Mouse (Mus musculus) right cerebral cortex, postnatal 14 days (tissue): ENCODE measurements around the gene Rsad2.
"Not testable (repeated sequence)": the region's sequence is repeated elsewhere in the genome, so short reads cannot be mapped to it uniquely, and the experiment has no call there.

ENCODE experiments used
- DNase-seq: peaks from one replicate; pipeline ENCODE4 v3.0.0; 2022

Rsad2 gene

GRCm38 (mm10) chr12:26456028-26456698 lies at the start of gene Rsad2:
Gene Rsad2, minus strand, starts transcription at chr12:26456452.
- DNase-seq, result peak; percentile 14

GRCm38 (mm10) chr12:26501042-26501441 lies 44.8 kb upstream of the Rsad2 start:
- DNase-seq, result no peak

DNA sequence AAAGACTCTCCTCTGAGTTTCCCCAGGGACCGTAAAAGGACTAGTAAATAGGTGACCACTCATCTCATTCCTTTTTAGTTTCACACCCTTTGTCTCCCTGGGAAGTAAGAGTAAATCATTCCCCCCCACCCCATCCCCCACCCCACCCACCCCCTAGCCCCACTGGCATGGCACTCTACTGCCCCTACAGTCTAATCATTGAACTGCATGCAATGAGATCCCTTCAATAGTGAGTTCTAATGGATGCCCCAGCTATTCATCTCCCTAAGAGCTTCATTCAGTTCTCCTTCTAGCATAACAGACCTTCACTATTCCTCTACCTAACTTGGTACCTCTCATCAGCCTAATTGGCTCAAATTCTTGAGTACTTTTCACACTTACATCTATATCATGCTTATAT lies 33.7 kb upstream of the Rsad2 start:
- DNase-seq, result no peak

GRCm38 (mm10) chr12:26488617-26489274 lies 32.5 kb upstream of the Rsad2 start:
- DNase-seq, result no peak

DNA sequence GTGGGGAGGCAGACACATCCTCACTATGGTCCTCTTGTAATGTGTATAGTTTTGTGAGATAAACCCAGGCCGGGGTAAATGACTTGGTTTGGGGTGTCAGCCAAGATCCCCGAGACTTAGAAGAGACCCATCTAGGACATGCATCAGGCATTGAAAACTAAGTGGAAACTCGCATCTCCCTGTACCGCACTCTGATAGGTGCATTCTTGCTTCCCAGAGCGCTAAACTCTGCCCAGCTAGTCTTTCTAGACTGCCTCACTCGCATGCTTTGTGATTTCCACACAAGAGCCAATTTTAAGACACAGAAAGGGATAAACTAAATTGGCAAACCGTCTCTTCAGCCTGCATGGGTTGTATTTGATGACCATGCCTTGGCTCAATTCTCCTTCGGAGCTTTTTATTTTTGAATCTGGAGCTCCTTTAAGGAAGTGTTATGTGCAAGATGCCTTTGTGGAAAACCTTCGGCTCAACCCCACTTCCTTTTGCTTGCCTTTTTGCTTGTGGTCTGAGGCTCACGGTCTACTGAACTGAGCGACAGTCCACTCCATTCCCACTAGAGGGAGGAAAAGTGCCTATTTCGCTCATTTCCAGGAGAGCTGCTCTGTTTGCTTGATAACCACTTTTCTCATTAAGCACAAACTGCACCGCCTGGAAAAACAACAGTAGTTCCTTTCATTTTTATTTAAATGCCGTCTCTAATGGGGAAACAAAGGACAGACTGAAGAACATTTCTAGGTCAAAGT lies 31.8 kb upstream of the Rsad2 start:
- DNase-seq, result peak; percentile 16

DNA sequence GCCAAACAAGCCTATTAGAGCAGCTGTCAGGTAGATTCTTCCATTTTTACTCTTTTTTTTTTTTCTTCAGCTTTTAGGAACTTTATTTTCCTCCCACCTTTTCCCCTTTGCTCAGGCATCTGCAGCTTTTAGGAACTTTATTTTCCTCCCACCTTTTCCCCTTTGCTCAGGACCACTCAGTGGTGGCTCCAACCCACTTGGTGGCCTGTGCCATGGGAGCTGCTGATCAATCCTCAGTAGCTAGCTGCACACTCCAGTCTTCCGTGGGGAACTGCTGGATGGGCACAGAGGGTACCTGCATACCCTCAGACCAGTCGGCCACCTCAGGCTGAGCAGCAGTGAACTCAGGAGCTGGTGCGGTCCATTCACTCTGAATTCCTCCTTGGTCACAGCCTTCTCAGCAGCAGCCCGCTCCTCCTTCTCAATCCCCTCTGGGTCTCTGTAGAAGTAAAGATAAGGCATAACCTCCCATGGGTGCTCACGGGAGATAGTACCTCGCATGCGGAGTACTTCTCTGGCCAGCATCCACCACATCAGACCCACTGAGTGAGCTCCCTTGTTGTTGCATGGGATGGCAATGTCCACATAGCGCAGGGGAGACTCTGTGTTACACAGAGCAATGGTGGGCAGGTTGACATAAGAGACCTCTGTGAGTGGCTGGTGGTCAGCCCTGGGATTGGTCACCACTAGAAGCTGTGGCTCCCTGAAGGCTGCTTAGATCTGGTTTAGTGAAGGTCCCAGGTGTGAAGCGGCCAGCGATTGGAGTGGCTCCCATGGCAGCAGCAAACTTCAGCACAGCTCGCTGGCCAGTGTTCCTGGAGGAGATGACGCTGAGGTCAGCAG lies 29.7 kb upstream of the Rsad2 start:
- DNase-seq, result not testable (repeated sequence)

GRCm38 (mm10) chr12:26478196-26479004 lies 22.1 kb upstream of the Rsad2 start:
- DNase-seq, result no peak

- no peak for DNase-seq
These were observed 20.9 kb upstream of the Rsad2 start for GRCm38 (mm10) chr12:26477198-26477597.

- no peak for DNase-seq
These were observed 17.5 kb upstream of the Rsad2 start for GRCm38 (mm10) chr12:26473746-26474145.

DNA sequence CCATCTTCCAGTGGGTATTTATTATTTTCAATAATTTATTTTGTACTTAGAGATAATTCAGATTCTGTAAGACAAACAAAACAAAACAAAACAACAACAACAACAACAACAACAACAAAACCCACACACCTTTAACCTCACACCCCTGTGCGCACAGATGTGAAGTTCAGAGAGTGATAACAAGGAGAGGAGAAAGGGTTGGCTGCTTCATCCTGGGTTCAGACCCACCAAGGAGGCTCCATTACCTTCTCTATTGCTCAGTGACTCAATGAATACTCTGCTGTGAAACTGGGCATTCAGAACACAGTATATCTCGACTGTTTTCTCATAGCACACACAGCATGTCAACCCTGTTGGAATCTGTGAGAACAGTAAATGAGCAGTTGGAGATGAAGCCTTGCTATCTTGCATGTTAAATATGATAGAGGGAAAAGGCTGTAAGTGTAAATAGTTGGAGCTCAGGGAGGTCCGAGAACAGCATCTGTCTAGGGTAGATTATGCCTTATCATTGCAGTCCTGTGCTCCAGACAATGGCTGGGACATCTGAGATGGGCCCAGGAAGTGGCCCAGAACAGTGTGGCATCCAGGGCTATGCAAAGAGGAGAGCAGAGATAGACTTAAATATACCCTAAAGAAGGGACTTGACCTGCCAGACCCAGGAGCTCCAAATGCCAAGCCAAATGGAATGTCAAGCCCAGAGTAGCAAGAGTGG lies 16.7 kb upstream of the Rsad2 start:
- DNase-seq, result no peak

DNA sequence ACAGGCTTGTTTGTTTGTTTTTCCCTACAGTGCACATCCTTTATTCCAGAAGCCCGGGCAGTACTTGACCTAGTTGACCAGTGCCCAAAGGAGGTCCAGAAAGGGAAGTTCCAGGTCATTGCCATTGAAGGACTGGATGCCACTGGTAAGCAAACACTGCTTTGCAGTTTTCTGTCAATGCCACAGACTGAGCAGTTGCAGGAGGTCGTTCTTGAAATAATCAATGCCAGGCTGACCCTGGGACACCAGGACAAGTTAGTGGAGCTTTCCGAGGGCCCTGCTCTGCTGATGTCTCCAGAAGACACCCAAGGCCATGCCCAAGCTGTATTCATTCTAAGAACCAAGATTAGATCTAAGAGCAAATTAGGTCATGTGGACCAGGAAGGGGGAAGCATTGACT lies 15.1 kb upstream of the Rsad2 start:
- no peak for DNase-seq

DNA sequence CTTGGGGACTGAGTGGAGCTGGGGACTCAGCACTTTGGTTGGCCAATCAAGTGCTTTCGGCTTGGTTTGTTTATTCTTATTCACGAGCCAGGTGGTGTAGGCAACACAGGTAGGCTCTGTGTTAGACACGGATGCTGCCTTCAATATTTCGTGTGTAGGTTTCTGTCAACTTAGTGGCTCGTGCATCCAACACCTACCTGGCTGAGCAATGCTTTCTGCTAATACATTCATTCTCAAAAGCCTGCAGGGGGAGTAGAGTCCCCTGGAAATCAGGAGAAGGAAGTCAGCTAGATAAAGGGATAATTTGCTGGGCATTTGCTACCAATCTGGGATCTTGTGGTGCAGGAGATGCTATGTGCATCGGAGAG lies 13.8 kb upstream of the Rsad2 start:
- no peak for DNase-seq

- peak; percentile 89 for DNase-seq
These were observed 13.1 kb upstream of the Rsad2 start, which contains the start of gene Cmpk2 for GRCm38 (mm10) chr12:26469098-26470041. Gene Cmpk2, plus strand, starts transcription at chr12:26469204.

DNA sequence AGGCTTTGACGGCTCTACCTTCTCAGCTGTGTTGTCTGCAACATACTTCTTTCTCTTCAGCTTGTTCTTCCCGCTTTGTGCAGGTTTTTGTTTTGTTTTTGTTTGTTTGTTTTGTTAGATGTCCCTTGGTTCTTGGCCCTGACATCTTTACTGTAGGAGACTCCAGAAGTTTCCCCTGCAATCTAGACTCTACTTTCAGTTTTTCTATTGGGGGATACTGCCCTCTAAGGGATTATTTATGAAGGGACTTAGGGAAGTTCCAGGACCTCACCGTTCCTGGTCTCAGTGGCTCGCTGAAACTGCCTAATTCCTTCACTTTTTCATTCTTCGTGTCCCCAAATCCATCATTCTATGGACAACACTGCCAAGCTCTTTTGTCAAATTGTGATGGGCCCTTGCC lies 9.3 kb upstream of the Rsad2 start:
- DNase-seq, result no peak

DNA sequence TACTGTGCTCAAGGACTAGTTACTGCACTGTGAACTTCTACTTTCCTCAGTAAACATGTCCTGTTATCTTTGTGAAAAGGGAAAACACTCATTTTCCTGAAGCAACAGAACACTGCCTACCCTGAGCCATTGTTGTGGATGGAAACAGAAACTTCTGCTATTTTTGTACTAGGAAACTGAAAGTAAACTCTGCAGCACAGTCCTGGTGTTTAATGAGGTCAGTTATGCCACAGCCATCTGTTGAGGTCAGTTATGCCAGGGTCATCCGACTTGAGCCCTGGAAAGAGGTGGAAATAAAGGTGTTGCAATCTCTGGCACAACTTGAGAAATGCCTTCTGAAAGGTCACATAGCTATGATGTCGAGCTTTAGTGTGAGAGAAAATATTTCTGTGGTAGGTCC lies 3.8 kb upstream of the Rsad2 start:
- no peak for DNase-seq

DNA sequence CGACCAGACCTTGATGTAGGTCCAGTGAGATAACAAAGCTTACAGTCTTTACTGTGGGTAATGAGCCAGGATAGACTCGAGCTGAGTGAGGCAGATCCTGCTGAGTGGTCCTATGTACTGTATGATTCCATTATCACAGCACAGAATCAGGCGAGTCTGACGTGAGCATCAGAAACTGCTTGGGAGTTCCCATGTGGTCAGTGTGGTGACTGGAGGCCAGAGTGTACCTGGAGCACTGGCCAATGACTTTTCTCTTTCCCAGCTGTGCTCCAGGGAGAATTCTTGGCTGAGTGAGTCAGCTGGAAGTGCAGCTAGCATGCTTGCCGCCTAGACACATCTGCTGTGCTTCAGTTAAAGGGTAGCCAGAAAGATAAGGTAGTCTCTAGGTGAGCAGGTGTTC lies 1.6 kb downstream of the Rsad2 start:
- DNase-seq, result no peak

DNA sequence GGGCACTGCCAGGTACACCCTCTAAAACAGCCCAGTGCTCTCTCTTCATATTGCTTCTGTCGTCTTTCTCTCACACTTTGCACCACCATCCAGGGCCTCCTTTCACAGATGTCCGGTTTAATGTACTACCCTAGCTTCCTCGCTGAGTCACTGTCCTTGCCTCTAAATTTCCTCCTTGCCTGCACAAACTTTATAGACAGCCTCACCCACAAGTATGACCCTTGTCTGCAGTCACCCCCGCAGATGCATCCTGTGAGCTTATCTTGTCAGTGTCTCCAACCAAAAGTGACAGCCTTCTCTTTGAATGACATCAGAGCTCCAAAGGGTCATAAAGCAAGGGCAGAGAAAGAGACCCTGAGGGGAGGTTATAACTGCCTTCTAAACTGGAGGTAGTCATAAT lies 3.3 kb downstream of the Rsad2 start:
- DNase-seq, result no peak

DNA sequence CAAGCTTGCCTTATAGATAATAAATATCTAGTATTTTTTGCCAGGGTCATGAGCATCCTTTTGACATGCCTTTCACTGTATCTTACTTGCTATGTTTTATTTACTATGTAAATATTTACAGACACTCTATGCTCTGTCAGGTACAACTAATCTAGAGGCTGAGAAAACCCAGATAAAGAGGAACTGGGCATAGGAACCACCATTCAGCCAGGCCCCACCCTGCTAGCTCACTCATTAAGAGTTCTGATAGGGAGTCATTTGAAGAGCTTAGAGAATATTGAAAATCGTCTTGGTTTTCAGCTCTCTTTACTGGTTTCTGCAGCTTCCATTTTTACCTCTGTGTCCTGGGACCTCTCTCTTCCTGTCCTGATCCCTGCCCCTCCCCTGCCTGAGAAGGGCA lies 5.1 kb downstream of the Rsad2 start:
- DNase-seq, result no peak

- no peak for DNase-seq
These were observed 6.8 kb downstream of the Rsad2 start for GRCm38 (mm10) chr12:26449483-26449882.

- DNase-seq, result no peak
These were observed 9.7 kb downstream of the Rsad2 start for GRCm38 (mm10) chr12:26446377-26447045.
